Mouse (Mus musculus) MEL (cell line): ENCODE measurements around the gene Prkag2. TPM values are rescaled to one million over a fixed set of nuclear protein-coding genes. Genes with fewer than 3 reads are reported as not detected.
A peak's percentile ranks its signal among the peaks of the same experiment; 100 is the strongest.

Experiments
- DNase-seq: peaks from one replicate; pipeline ENCODE4 v3.0.0; 2011; ENCODE audit warnings: low read depth, low spot score
- H3K27ac ChIP-seq: 2 replicates; pipeline ENCODE4 v1.5.1; 2012; ENCODE audit warnings: low read depth, mild to moderate bottlenecking, control low read depth, low read length, moderate library complexity; ENCODE audit not compliant: control insufficient read depth
- H3K27me3 ChIP-seq, 2 experiments: fragments of 150-350 bp in 1 of 2; sonication (generic) in 1 of 2; 2 replicates each; pipeline ENCODE4 v1.6.1; 2012; ENCODE audit warnings: low read length in 2 of 2, mild to moderate bottlenecking in 2 of 2, improper control_type of control experiment in 1 of 2, moderate library complexity in 1 of 2; ENCODE audit not compliant: insufficient read depth in 2 of 2, control insufficient read depth in 1 of 2
- H3K36me3 ChIP-seq, 2 experiments: 2 replicates each; pipeline ENCODE4 v1.6.1; 2012 to 2014; ENCODE audit warnings: low read length in 2 of 2, improper control_type of control experiment in 1 of 2, inconsistent platforms in 1 of 2, mild to moderate bottlenecking in 1 of 2; ENCODE audit not compliant: insufficient read depth in 2 of 2, control insufficient read depth in 1 of 2
- H3K4me1 ChIP-seq, 2 experiments: fragments of 150-350 bp in 1 of 2; sonication (generic) in 1 of 2; 2 replicates each; pipeline ENCODE4 v1.6.1; 2012; ENCODE audit warnings: low read length in 2 of 2, improper control_type of control experiment in 1 of 2, mild to moderate bottlenecking in 1 of 2; ENCODE audit not compliant: insufficient read depth in 2 of 2, control insufficient read depth in 1 of 2
- H3K4me3 ChIP-seq, 2 experiments: fragments of 150-350 bp in 1 of 2; sonication (generic) in 1 of 2; 2 replicates each; pipeline ENCODE4 v1.5.1; 2012; ENCODE audit warnings: low read depth in 2 of 2, low read length in 2 of 2, mild to moderate bottlenecking in 2 of 2, moderate library complexity in 2 of 2, control low read depth in 1 of 2, improper control_type of control experiment in 1 of 2; ENCODE audit not compliant: control insufficient read depth in 1 of 2, insufficient read depth in 1 of 2
- H3K79me2 ChIP-seq: 2 replicates; pipeline ENCODE4 v1.6.1; 2012; ENCODE audit warnings: mild to moderate bottlenecking, low read length, moderate library complexity; ENCODE audit not compliant: control insufficient read depth, poor library complexity, insufficient read depth
- H3K9ac ChIP-seq: 2 replicates; pipeline ENCODE4 v1.6.1; 2012; ENCODE audit warnings: low read depth, mild to moderate bottlenecking, control low read depth, low read length, moderate library complexity; ENCODE audit not compliant: control insufficient read depth, poor library complexity, severe bottlenecking
- H3K9me3 ChIP-seq: fragments of 150-350 bp; sonication (generic); replicated peaks from 2 replicates; pipeline ENCODE4 v1.6.1; 2012; ENCODE audit warnings: mild to moderate bottlenecking, low read length, improper control_type of control experiment, moderate library complexity; ENCODE audit not compliant: insufficient read depth
- CHD2 ChIP-seq: IDR thresholded peaks from 2 replicates; pipeline ENCODE4 v1.6.1; 2011; ENCODE audit warnings: low read length, improper control_type of control experiment
- CTCF ChIP-seq, 3 experiments: IDR thresholded peaks in 2 of 3; conservative IDR thresholded peaks in 1 of 3; 2 replicates each; pipeline ENCODE4 v1.5.1; 2011 to 2012; ENCODE audit warnings: low read length in 3 of 3, low read depth in 2 of 3, mild to moderate bottlenecking in 2 of 3, improper control_type of control experiment in 1 of 3, inconsistent platforms in 1 of 3, mixed read lengths in 1 of 3, moderate library complexity in 1 of 3; ENCODE audit not compliant: control insufficient read depth in 1 of 3, insufficient read depth in 1 of 3, poor library complexity in 1 of 3, severe bottlenecking in 1 of 3
- ELF1 ChIP-seq: IDR thresholded peaks from 2 replicates; pipeline ENCODE4 v1.6.1; 2014; ENCODE audit warnings: low read depth, mild to moderate bottlenecking, inconsistent platforms, low read length, improper control_type of control experiment, moderate library complexity
- GATA1 ChIP-seq: IDR thresholded peaks from 2 replicates; pipeline ENCODE4 v1.6.1; 2011; ENCODE audit warnings: low read depth, low read length, improper control_type of control experiment
- JUND ChIP-seq: IDR thresholded peaks from 2 replicates; pipeline ENCODE4 v1.6.1; 2011; ENCODE audit warnings: low read depth, mild to moderate bottlenecking, improper control_type of control experiment, low read length
- MAFK ChIP-seq: IDR thresholded peaks from 2 replicates; pipeline ENCODE4 v1.6.1; 2011; ENCODE audit warnings: low read depth, mild to moderate bottlenecking, low read length, improper control_type of control experiment, borderline replicate concordance
- MAX ChIP-seq: IDR thresholded peaks from 2 replicates; pipeline ENCODE4 v1.6.1; 2011; ENCODE audit warnings: low read length, improper control_type of control experiment
- MXI1 ChIP-seq: IDR thresholded peaks from 2 replicates; pipeline ENCODE4 v1.6.1; 2011; ENCODE audit warnings: mild to moderate bottlenecking, low read depth, low read length, improper control_type of control experiment
- MYB ChIP-seq: IDR thresholded peaks from 2 replicates; pipeline ENCODE4 v1.6.1; 2011; ENCODE audit warnings: mild to moderate bottlenecking, low read depth, low read length, improper control_type of control experiment
- MYC ChIP-seq: IDR thresholded peaks from 2 replicates; pipeline ENCODE4 v1.6.1; 2011; ENCODE audit warnings: low read depth, mild to moderate bottlenecking, low read length, improper control_type of control experiment, moderate library complexity
- NELFE ChIP-seq: IDR thresholded peaks from 2 replicates; pipeline ENCODE4 v1.6.1; 2011; ENCODE audit warnings: low read depth, low read length, improper control_type of control experiment
- NRF1 ChIP-seq: IDR thresholded peaks from 2 replicates; pipeline ENCODE4 v1.6.1; 2014; ENCODE audit warnings: low read depth, mild to moderate bottlenecking, inconsistent platforms, low read length, improper control_type of control experiment, moderate library complexity; ENCODE audit not compliant: poor library complexity, insufficient read depth, severe bottlenecking
- POLR2AphosphoS5 ChIP-seq: IDR thresholded peaks from 2 replicates; pipeline ENCODE4 v1.6.1; 2012; ENCODE audit warnings: low read depth, borderline replicate concordance, mild to moderate bottlenecking, inconsistent platforms, low read length, moderate library complexity, mixed read lengths
- SIN3A ChIP-seq: IDR thresholded peaks from 2 replicates; pipeline ENCODE4 v1.6.1; 2012; ENCODE audit warnings: low read length, improper control_type of control experiment, inconsistent platforms
- TAL1 ChIP-seq: IDR thresholded peaks from 2 replicates; pipeline ENCODE4 v1.6.1; 2012; ENCODE audit warnings: mild to moderate bottlenecking, inconsistent platforms, low read length, moderate library complexity, mixed read lengths
- TCF12 ChIP-seq: IDR thresholded peaks from 2 replicates; pipeline ENCODE4 v1.6.1; 2014; ENCODE audit warnings: low read depth, mild to moderate bottlenecking, inconsistent platforms, low read length, improper control_type of control experiment, moderate library complexity
- UBTF ChIP-seq: IDR thresholded peaks from 2 replicates; pipeline ENCODE4 v1.6.1; 2012; ENCODE audit warnings: low read depth, mild to moderate bottlenecking, inconsistent platforms, low read length, improper control_type of control experiment, moderate library complexity, borderline replicate concordance; ENCODE audit not compliant: insufficient read depth
- USF1 ChIP-seq: IDR thresholded peaks from 2 replicates; pipeline ENCODE4 v1.6.1; 2014; ENCODE audit warnings: low read depth, mild to moderate bottlenecking, inconsistent platforms, low read length, improper control_type of control experiment, moderate library complexity
- ZKSCAN1 ChIP-seq: IDR thresholded peaks from 2 replicates; pipeline ENCODE4 v1.6.1; 2012; ENCODE audit warnings: low read depth, mild to moderate bottlenecking, inconsistent platforms, low read length, improper control_type of control experiment, moderate library complexity
- ZMIZ1 ChIP-seq: IDR thresholded peaks from 2 replicates; pipeline ENCODE4 v1.6.1; 2012; ENCODE audit warnings: low read depth, mild to moderate bottlenecking, inconsistent platforms, low read length, improper control_type of control experiment, moderate library complexity
- polyA plus RNA-seq, 2 experiments: library from polyadenylated mRNA; stranded (reverse) in 1 of 2; unstranded in 1 of 2; fragments of >175 nt in 1 of 2; fragments of >200 nt in 1 of 2; gene quantifications; 2 replicates each; pipeline versions ENCODE4 v1.2.1 to v1.2.4; 2012; ENCODE audit warnings: low replicate concordance in 2 of 2, low read depth in 1 of 2; ENCODE audit not compliant: insufficient read length in 2 of 2, insufficient read depth in 1 of 2, missing spikeins in 1 of 2
- total RNA-seq: library from RNA; depleted of rRNA; stranded (reverse); fragments of 300-350 nt; gene quantifications from 2 replicates; pipeline ENCODE4 v1.2.3, GENCODE M21; 2012

The Prkag2 gene
- total and polyA plus RNA-seq, 3 experiments, result 8.0 to 27.9 TPM; not detected in 1

- TF ChIP-seq CHD2 (no peak), GATA1 (no peak), USF1 (peak; percentile 68; the same call in 1 of the 2 replicates), ZMIZ1 (no peak; the same call in 1 of the 2 replicates), ELF1 (peak; percentile 51), ZKSCAN1 (no peak), MYC (peak; percentile 90), MAFK (no peak), MYB (no peak), NELFE (peak; percentile 64; the same call in 1 of the 2 replicates), JUND (no peak), TAL1 (no peak), MAX (peak; percentile 87), UBTF (no peak), POLR2AphosphoS5 (no peak)
Measured at GRCm38 (mm10) chr5:25081545-25081944, 18.9 kb downstream of the Prkag2 start (continued).

- TF ChIP-seq SIN3A, result peak; percentile 18; the same call in 1 of the 2 replicates
- TF ChIP-seq TCF12, result no peak
- no peak for TF ChIP-seq ZMIZ1
- no peak for TF ChIP-seq CTCF (IDR thresholded peaks at IDR 0.05 in 2 of 3, conservative IDR thresholded peaks at IDR 0.05 in 1 of 3; ENCODE audit: control insufficient read depth in 1 of 3, insufficient read depth in 1 of 3, low read depth in 2 of 3, low read length in 3 of 3, poor library complexity in 1 of 3, severe bottlenecking in 1 of 3)
- no peak for TF ChIP-seq NELFE
- TF ChIP-seq MXI1, result peak; percentile 41; the same call in 1 of the 2 replicates
- 0 out of 2 replicates have a peak, but pooled peaks have one; percentile 19 for TF ChIP-seq MAX
- TF ChIP-seq NRF1, result no peak
- TF ChIP-seq USF1, result peak; percentile 60
- Histone ChIP-seq H3K9ac (peak overlapping the region; percentile 60), H3K4me3 (peak overlapping the region; percentile 20 to 37), H3K4me1 (peaks cover 8 to 24% of the 10 kb centered on the region in 2 experiments), H3K9me3 (no peaks in the 10 kb centered on the region), H3K79me2 (no peaks in the 10 kb centered on the region), H3K27me3 (no peaks in the 10 kb centered on the region), H3K36me3 (peaks cover 0 to 17% of the 10 kb centered on the region in 2 experiments; a peak in 2 of 4 replicates), H3K27ac (peak overlapping the region; percentile 78)
- DNase-seq, result no peak
Measured at GRCm38 (mm10) chr5:25080994-25081393, 19.4 kb downstream of the Prkag2 start.
